Mouse (Mus musculus) embryonic stem cell, embryonic (primary cell): ENCODE data around the gene Zfand2a.

Source experiments
- CTCF ChIA-PET, 4 experiments: fragments of 300-600 bp in 2 of 4; fragments of 350-600 bp in 2 of 4; sonication (Branson Sonifier 250); formaldehyde crosslinking; loops; one replicate each; lab custom pipeline; 2022; ENCODE audit warnings: inconsistent platforms in 2 of 4; lab: Charles Lee
- POLR2A ChIA-PET, 4 experiments: fragments of 300-600 bp in 2 of 4; fragments of 350-600 bp in 2 of 4; sonication (Branson Sonifier 250); formaldehyde crosslinking; loops; one replicate each; lab custom pipeline; 2022; ENCODE audit warnings: antibody characterized with exemption in 4 of 4, inconsistent platforms in 1 of 4; lab: Charles Lee

Zfand2a gene

GRCm38 (mm10) chr5:139483171-139483848 lies 1.0 kb downstream of the Zfand2a start:
- POLR2A ChIA-PET, result interaction anchor here in 3 of 4 experiments (0.7 to 9.2 kb wide), 36 partner anchors 8 to 488 kb away, joined by 3 to 101 read pairs (median 5); partner anchors contain the start of genes 3110082I17Rik (in 3 of the 3), Mafk (in 1 of the 3), Micall2 (in 1 of the 3) and Sun1 (in 1 of the 3)
- CTCF ChIA-PET, result interaction anchor here (0.6 to 1.2 kb wide), 5 partner anchors 22 to 179 kb away, joined by 3 read pairs; partner anchors contain the start of gene 3110082I17Rik (in 1 of the 4)

- ChIA-PET CTCF (interaction anchor here in 2 of 4 experiments (0.6 to 0.9 kb wide), 4 partner anchors 36 to 319 kb away, joined by 3 to 15 read pairs (median 5); no protein-coding TSS in a partner anchor), POLR2A (interaction anchor here (0.6 to 9.2 kb wide), 27 partner anchors 9 to 1200 kb away, joined by 3 to 101 read pairs (median 4); partner anchors contain the start of genes 3110082I17Rik (in 2 of the 4), Dnaaf5 (in 1 of the 4), Prkar1b (in 1 of the 4) and Stag3 (in 1 of the 4))
These were observed 3.9 kb downstream of the Zfand2a start for GRCm38 (mm10) chr5:139480406-139480805.

GRCm38 (mm10) chr5:139479088-139479487 lies 5.3 kb downstream of the Zfand2a start:
- ChIA-PET POLR2A (interaction anchor here in 3 of 4 experiments (0.6 to 9.2 kb wide), 12 partner anchors 8 to 1111 kb away, joined by 3 to 101 read pairs (median 4); partner anchors contain the start of gene 3110082I17Rik (in 1 of the 3)), CTCF (interaction anchor here in 2 of 4 experiments (0.6 to 1.6 kb wide), 2 partner anchors 10 to 26 kb away, joined by 3 read pairs; no protein-coding TSS in a partner anchor)

- CTCF ChIA-PET, result no interaction called here
- POLR2A ChIA-PET, result interaction anchor here in 2 of 4 experiments (1.1 to 4.1 kb wide), 7 partner anchors 9 to 143 kb away, joined by 3 to 31 read pairs (median 5); partner anchors contain the start of genes 3110082I17Rik (in 2 of the 2) and Zfand2a (in 2 of the 2)
These were observed 9.6 kb downstream of the Zfand2a start for GRCm38 (mm10) chr5:139474741-139475140.

- ChIA-PET CTCF (interaction anchor here (0.7 to 1.6 kb wide), 13 partner anchors 7 to 739 kb away, joined by 3 to 6 read pairs (median 4); partner anchors contain the start of gene Cyp2w1 (in 1 of the 4)), POLR2A (interaction anchor here in 2 of 4 experiments (0.6 to 5.2 kb wide), 6 partner anchors 8 to 30 kb away, joined by 4 to 41 read pairs (median 9); partner anchors contain the start of genes Zfand2a (in 2 of the 2) and 3110082I17Rik (in 1 of the 2))
These were observed 16.4 kb downstream of the Zfand2a start for GRCm38 (mm10) chr5:139467998-139468397.

- CTCF ChIA-PET, result no interaction called here
- POLR2A ChIA-PET, result interaction anchor here in 1 of 4 experiments (0.6 kb wide), 1 partner anchor 38 kb away, joined by 3 read pairs; no protein-coding TSS in a partner anchor
These were observed 17.5 kb downstream of the Zfand2a start for GRCm38 (mm10) chr5:139466801-139467200.

GRCm38 (mm10) chr5:139466373-139466772 lies 18.0 kb downstream of the Zfand2a start:
- ChIA-PET CTCF (no interaction called here), POLR2A (interaction anchor here in 1 of 4 experiments (0.6 to 2.0 kb wide), 2 partner anchors 10 to 39 kb away, joined by 3 to 6 read pairs; no protein-coding TSS in a partner anchor)

GRCm38 (mm10) chr5:139464874-139465273 lies 19.5 kb downstream of the Zfand2a start:
- CTCF ChIA-PET, result no interaction called here
- POLR2A ChIA-PET, result interaction anchor here in 2 of 4 experiments (1.3 to 2.0 kb wide), 5 partner anchors 9 to 16 kb away, joined by 3 to 6 read pairs (median 4); no protein-coding TSS in a partner anchor

- CTCF ChIA-PET, result interaction anchor here in 3 of 4 experiments (0.5 to 1.9 kb wide), 19 partner anchors 8 to 1503 kb away, joined by 3 to 11 read pairs (median 4); no protein-coding TSS in a partner anchor
These were observed 23.8 kb downstream of the Zfand2a start, which contains the start of gene 3110082I17Rik for GRCm38 (mm10) chr5:139460384-139461067. 3110082I17Rik (minus strand) TSS chr5:139460527.

GRCm38 (mm10) chr5:139459938-139460337 lies 24.4 kb downstream of the Zfand2a start:
- CTCF ChIA-PET, result interaction anchor here in 3 of 4 experiments (0.5 to 1.9 kb wide), 15 partner anchors 9 to 1503 kb away, joined by 3 to 11 read pairs (median 6); no protein-coding TSS in a partner anchor
- POLR2A ChIA-PET, result interaction anchor here (0.6 to 7.2 kb wide), 38 partner anchors 8 to 1682 kb away, joined by 3 to 101 read pairs (median 6); partner anchors contain the start of genes Zfand2a (in 3 of the 4), Get4 (in 1 of the 4) and Micall2 (in 1 of the 4)

More at GRCm38 (mm10) chr5:139460384-139461067, 23.8 kb downstream of the Zfand2a start, which contains the start of gene 3110082I17Rik:
- POLR2A ChIA-PET, result interaction anchor here (0.6 to 7.2 kb wide), 37 partner anchors 8 to 1683 kb away, joined by 3 to 101 read pairs (median 5); partner anchors contain the start of genes Zfand2a (in 3 of the 4), Get4 (in 1 of the 4) and Micall2 (in 1 of the 4)

GRCm38 (mm10) chr5:139457241-139457640 lies 27.1 kb downstream of the Zfand2a start:
- POLR2A ChIA-PET, result interaction anchor here in 2 of 4 experiments (0.6 to 7.2 kb wide), 6 partner anchors 11 to 119 kb away, joined by 3 to 101 read pairs (median 5); partner anchors contain the start of gene Zfand2a (in 2 of the 2)
- CTCF ChIA-PET, result interaction anchor here in 2 of 4 experiments (0.7 to 1.0 kb wide), 3 partner anchors 12 to 43 kb away, joined by 3 read pairs; no protein-coding TSS in a partner anchor

GRCm38 (mm10) chr5:139455166-139455565 lies 29.2 kb downstream of the Zfand2a start:
- POLR2A ChIA-PET, result interaction anchor here in 1 of 4 experiments (0.6 kb wide), 1 partner anchor 638 kb away, joined by 3 read pairs; no protein-coding TSS in a partner anchor
- CTCF ChIA-PET, result interaction anchor here in 1 of 4 experiments (0.7 kb wide), 1 partner anchor 76 kb away, joined by 3 read pairs; no protein-coding TSS in a partner anchor

GRCm38 (mm10) chr5:139453031-139453430 lies 31.3 kb downstream of the Zfand2a start:
- POLR2A ChIA-PET, result interaction anchor here in 2 of 4 experiments (1.2 to 1.6 kb wide), 4 partner anchors 8 to 32 kb away, joined by 3 to 7 read pairs (median 5); partner anchors contain the start of gene Zfand2a (in 2 of the 2)
- CTCF ChIA-PET, result interaction anchor here in 1 of 4 experiments (0.5 kb wide), 1 partner anchor 546 kb away, joined by 3 read pairs; no protein-coding TSS in a partner anchor

GRCm38 (mm10) chr5:139449926-139450325 lies 34.4 kb downstream of the Zfand2a start:
- ChIA-PET CTCF (interaction anchor here in 2 of 4 experiments (0.6 to 0.9 kb wide), 2 partner anchors 51 to 374 kb away, joined by 3 to 7 read pairs; no protein-coding TSS in a partner anchor), POLR2A (interaction anchor here in 2 of 4 experiments (0.7 to 2.3 kb wide), 4 partner anchors 9 to 593 kb away, joined by 3 to 6 read pairs (median 4); no protein-coding TSS in a partner anchor)

- POLR2A ChIA-PET, result interaction anchor here in 2 of 4 experiments (1.3 to 2.3 kb wide), 4 partner anchors 9 to 35 kb away, joined by 3 to 6 read pairs (median 4); partner anchors contain the start of gene Zfand2a (in 1 of the 2)
- CTCF ChIA-PET, result interaction anchor here in 2 of 4 experiments (0.6 to 0.9 kb wide), 2 partner anchors 51 to 373 kb away, joined by 3 to 7 read pairs; no protein-coding TSS in a partner anchor
These were observed 35.1 kb downstream of the Zfand2a start for GRCm38 (mm10) chr5:139449161-139449791.

GRCm38 (mm10) chr5:139448025-139448424 lies 36.3 kb downstream of the Zfand2a start:
- POLR2A ChIA-PET, result interaction anchor here in 2 of 4 experiments (1.3 to 1.4 kb wide), 2 partner anchors 33 to 36 kb away, joined by 3 to 4 read pairs; partner anchors contain the start of gene Zfand2a (in 1 of the 2)
- CTCF ChIA-PET, result no interaction called here
